Mouse (Mus musculus): ENCODE measurements around the gene Trp53. TPM values are rescaled to one million over a fixed set of nuclear protein-coding genes. Genes with fewer than 3 reads are reported as not detected.
"Not testable (repeated sequence)": the region's sequence is repeated elsewhere in the genome, so short reads cannot be mapped to it uniquely, and the experiment has no call there.

Gene Trp53
- polyA plus RNA-seq, 1 experiment from 2014 or later, result 219 TPM

- Histone ChIP-seq H3K9me3 (no peaks in the 10 kb centered on the region), H3K27ac (replicated peaks) (peak overlapping the region; percentile 48; the same call in 1 of the 2 replicates), H3K4me3 (peak overlapping the region; percentile 74), H3K36me3 (replicated peaks) (no peaks in the 10 kb centered on the region), H3K4me1 (peaks cover 37% of the 10 kb centered on the region), H3K27me3 (replicated peaks; ENCODE audit: low read depth, poor library complexity, severe bottlenecking) (peaks cover 40% of the 10 kb centered on the region)
- WGBS, result 67% methylated on average over 2 of the region's 2 CpGs
- no peak for DNase-seq (ENCODE audit: low spot score)
Observed at GRCm38 (mm10) chr11:69606491-69606795, 26.3 kb downstream of the Trp53 start.

- H3K4me1 ChIP-seq, result peaks cover 37% of the 10 kb centered on the region
- H3K27ac ChIP-seq (replicated peaks), result no peak overlapping the region
- peaks cover 40% of the 10 kb centered on the region for H3K27me3 ChIP-seq (replicated peaks; ENCODE audit: low read depth, poor library complexity, severe bottlenecking)
- peak overlapping the region; percentile 74; the same call in 1 of the 2 replicates for H3K4me3 ChIP-seq
- DNase-seq (ENCODE audit: low spot score), result no peak
- 90% methylated on average over 2 of the region's 2 CpGs for WGBS
- H3K9me3 ChIP-seq, result no peaks in the 10 kb centered on the region
- H3K36me3 ChIP-seq (replicated peaks), result no peaks in the 10 kb centered on the region
Observed at GRCm38 (mm10) chr11:69606832-69607231, 26.7 kb downstream of the Trp53 start.

GRCm38 (mm10) chr11:69608525-69608924 lies 28.4 kb downstream of the Trp53 start:
- Histone ChIP-seq H3K4me1 (peaks cover 38% of the 10 kb centered on the region), H3K36me3 (replicated peaks) (no peaks in the 10 kb centered on the region), H3K27me3 (replicated peaks; ENCODE audit: low read depth, poor library complexity, severe bottlenecking) (peaks cover 35% of the 10 kb centered on the region), H3K9me3 (no peaks in the 10 kb centered on the region), H3K4me3 (no peak overlapping the region), H3K27ac (replicated peaks) (no peak overlapping the region)
- DNase-seq (ENCODE audit: low spot score), result no peak
- WGBS, result 85% methylated on average over 3 of the region's 3 CpGs

- WGBS, result 63% methylated on average over 7 of the region's 7 CpGs
- no peak overlapping the region for H3K4me3 ChIP-seq
Observed at GRCm38 (mm10) chr11:69609416-69609815, 29.3 kb downstream of the Trp53 start.

GRCm38 (mm10) chr11:69610899-69611298 lies 30.7 kb downstream of the Trp53 start:
- peaks cover 25% of the 10 kb centered on the region for H3K27me3 ChIP-seq (replicated peaks; ENCODE audit: low read depth, poor library complexity, severe bottlenecking)
- no peak overlapping the region for H3K27ac ChIP-seq (replicated peaks)
- H3K4me3 ChIP-seq, result no peak overlapping the region
- H3K4me1 ChIP-seq, result peaks cover 19% of the 10 kb centered on the region
- WGBS, result 68% methylated on average over 4 of the region's 4 CpGs
- H3K36me3 ChIP-seq (replicated peaks), result no peaks in the 10 kb centered on the region
- no peak for DNase-seq (ENCODE audit: low spot score)
- H3K9me3 ChIP-seq, result no peaks in the 10 kb centered on the region

More at GRCm38 (mm10) chr11:69609416-69609815, 29.3 kb downstream of the Trp53 start:
- peaks cover 26% of the 10 kb centered on the region for H3K27me3 ChIP-seq (replicated peaks; ENCODE audit: low read depth, poor library complexity, severe bottlenecking)
- no peaks in the 10 kb centered on the region for H3K36me3 ChIP-seq (replicated peaks)
- no peaks in the 10 kb centered on the region for H3K9me3 ChIP-seq
- no peak for DNase-seq (ENCODE audit: low spot score)
- no peak overlapping the region for H3K27ac ChIP-seq (replicated peaks)
- peaks cover 34% of the 10 kb centered on the region for H3K4me1 ChIP-seq

GRCm38 (mm10) chr11:69613553-69614256 lies 33.5 kb downstream of the Trp53 start:
- H3K27ac ChIP-seq (replicated peaks), result peak overlapping the region; percentile 61
- H3K27me3 ChIP-seq (replicated peaks; ENCODE audit: low read depth, poor library complexity, severe bottlenecking), result peaks cover 35% of the 10 kb centered on the region
- 7% methylated on average over 19 of the region's 19 CpGs for WGBS
- no peaks in the 10 kb centered on the region for H3K9me3 ChIP-seq
- peak; percentile 89 for DNase-seq (ENCODE audit: low spot score)
- peak overlapping the region; percentile 34 for H3K4me3 ChIP-seq
- H3K4me1 ChIP-seq, result peaks cover 17% of the 10 kb centered on the region
- no peaks in the 10 kb centered on the region for H3K36me3 ChIP-seq (replicated peaks)

GRCm38 (mm10) chr11:69614257-69614588 lies 34.1 kb downstream of the Trp53 start:
- H3K27ac ChIP-seq (replicated peaks); H3K36me3 ChIP-seq (replicated peaks); H3K9me3 ChIP-seq; DNase-seq (ENCODE audit: low spot score): not testable (repeated sequence)
- WGBS, result 52% methylated on average over 11 of the region's 11 CpGs
- Histone ChIP-seq H3K4me1 (peaks cover 17% of the 10 kb centered on the region), H3K27me3 (replicated peaks; ENCODE audit: low read depth, poor library complexity, severe bottlenecking) (peaks cover 35% of the 10 kb centered on the region), H3K4me3 (peak overlapping the region; percentile 34; the same call in 1 of the 2 replicates)

- WGBS, result 55% methylated on average over 10 of the region's 10 CpGs
- no peak overlapping the region for H3K27ac ChIP-seq (replicated peaks)
Observed at GRCm38 (mm10) chr11:69616781-69617180, 36.6 kb downstream of the Trp53 start.

GRCm38 (mm10) chr11:69617805-69618204 lies 37.6 kb downstream of the Trp53 start, which contains the start of gene Shbg:
Shbg (minus strand) TSS chr11:69617905.
- Histone ChIP-seq H3K36me3 (replicated peaks) (no peaks in the 10 kb centered on the region), H3K9me3 (no peaks in the 10 kb centered on the region), H3K4me1 (peaks cover 25% of the 10 kb centered on the region), H3K4me3 (no peak within 1 kb of the TSS), H3K27me3 (replicated peaks; ENCODE audit: low read depth, poor library complexity, severe bottlenecking) (peaks cover 32% of the 10 kb centered on the region), H3K27ac (replicated peaks) (no peak within 1 kb of the TSS)
- no peak for DNase-seq (ENCODE audit: low spot score)
- 78% methylated on average over 5 of the region's 5 CpGs for WGBS

More at GRCm38 (mm10) chr11:69616781-69617180, 36.6 kb downstream of the Trp53 start:
- Histone ChIP-seq H3K36me3 (replicated peaks) (no peaks in the 10 kb centered on the region), H3K4me3 (0 out of 2 replicates have a peak overlapping the region, but pooled peaks have one; percentile 2), H3K4me1 (peaks cover 17% of the 10 kb centered on the region), H3K9me3 (no peaks in the 10 kb centered on the region), H3K27me3 (replicated peaks; ENCODE audit: low read depth, poor library complexity, severe bottlenecking) (peaks cover 35% of the 10 kb centered on the region)
- no peak for DNase-seq (ENCODE audit: low spot score)

- peaks cover 21% of the 10 kb centered on the region for H3K27me3 ChIP-seq (replicated peaks; ENCODE audit: low read depth, poor library complexity, severe bottlenecking)
- no peaks in the 10 kb centered on the region for H3K9me3 ChIP-seq
- H3K4me3 ChIP-seq, result no peak overlapping the region
- WGBS, result 82% methylated on average over 7 of the region's 7 CpGs
- no peaks in the 10 kb centered on the region for H3K36me3 ChIP-seq (replicated peaks)
- no peak overlapping the region for H3K27ac ChIP-seq (replicated peaks)
- no peak for DNase-seq (ENCODE audit: low spot score)
- peaks cover 21% of the 10 kb centered on the region for H3K4me1 ChIP-seq
Observed at GRCm38 (mm10) chr11:69620394-69621081, 40.4 kb downstream of the Trp53 start.

- peak; percentile 90 for DNase-seq (ENCODE audit: low spot score)
- Histone ChIP-seq H3K4me1 (peaks cover 18% of the 10 kb centered on the region), H3K4me3 (peak within 1 kb of the TSS; percentile 67), H3K27me3 (replicated peaks; ENCODE audit: low read depth, poor library complexity, severe bottlenecking) (peaks cover 9% of the 10 kb centered on the region), H3K36me3 (replicated peaks) (no peaks in the 10 kb centered on the region), H3K27ac (replicated peaks) (peak within 1 kb of the TSS; percentile 91), H3K9me3 (no peaks in the 10 kb centered on the region)
- under 1% methylated on average over 20 of the region's 20 CpGs for WGBS
Observed at GRCm38 (mm10) chr11:69621571-69622268, 41.6 kb downstream of the Trp53 start, which contains the start of gene Sat2. Sat2 (plus strand) TSS chr11:69622024.

GRCm38 (mm10) chr11:69622406-69622805 lies 42.2 kb downstream of the Trp53 start:
- peaks cover 5% of the 10 kb centered on the region; the same call in 1 of the 2 replicates for H3K27me3 ChIP-seq (replicated peaks; ENCODE audit: low read depth, poor library complexity, severe bottlenecking)
- peak overlapping the region; percentile 91 for H3K27ac ChIP-seq (replicated peaks)
- H3K9me3 ChIP-seq, result no peaks in the 10 kb centered on the region
- H3K36me3 ChIP-seq (replicated peaks), result no peaks in the 10 kb centered on the region
- DNase-seq (ENCODE audit: low spot score), result no peak
- peak overlapping the region; percentile 67 for H3K4me3 ChIP-seq
- H3K4me1 ChIP-seq, result peaks cover 18% of the 10 kb centered on the region
- 51% methylated on average over 6 of the region's 6 CpGs for WGBS
